Mouse (Mus musculus) hindbrain, embryonic 15.5 days (tissue): Measurements from ENCODE around the gene Gm10518. TPM values are rescaled to one million over a fixed set of nuclear protein-coding genes. Genes with fewer than 3 reads are reported as not detected.

ENCODE experiments used
- ATAC-seq: fragments of 200-750 bp; cut with Nextera tagmentation; 2 replicates; pipeline ENCODE4 v1.8.0; 2017; ENCODE audit warnings: low read depth, moderate number of reproducible peaks, moderate TSS enrichment; ENCODE audit not compliant: low FRiP score
- H3K27ac ChIP-seq: fragments of 300-500 bp; sonication (generic); replicated peaks from 2 replicates; pipeline ENCODE4 v1.5.1; 2015; ENCODE audit warnings: mild to moderate bottlenecking, inconsistent platforms
- H3K27me3 ChIP-seq: fragments of 300-500 bp; sonication (generic); 2 replicates; pipeline ENCODE4 v1.6.1; 2015; ENCODE audit warnings: control low read depth, inconsistent platforms
- H3K36me3 ChIP-seq: fragments of 300-500 bp; sonication (generic); 2 replicates; pipeline ENCODE4 v1.6.1; 2015; ENCODE audit warnings: control low read depth, inconsistent platforms
- H3K4me1 ChIP-seq: fragments of 300-500 bp; sonication (generic); replicated peaks from 2 replicates; pipeline ENCODE4 v1.6.1; 2015; ENCODE audit warnings: control low read depth, inconsistent platforms
- H3K4me2 ChIP-seq: fragments of 300-500 bp; sonication (generic); 2 replicates; pipeline ENCODE4 v1.6.1; 2015; ENCODE audit warnings: moderate library complexity, mild to moderate bottlenecking, inconsistent platforms
- H3K4me3 ChIP-seq: fragments of 300-500 bp; sonication (generic); 2 replicates; pipeline ENCODE4 v1.5.1; 2015; ENCODE audit warnings: mild to moderate bottlenecking, inconsistent platforms
- H3K9ac ChIP-seq: fragments of 300-500 bp; sonication (generic); 2 replicates; pipeline ENCODE4 v1.6.1; 2015; ENCODE audit warnings: inconsistent platforms
- H3K9me3 ChIP-seq: fragments of 300-500 bp; sonication (generic); 2 replicates; pipeline ENCODE4 v1.6.1; 2016; ENCODE audit warnings: control low read depth, inconsistent platforms
- WGBS: fragments of 180-500 bp; shearing (Covaris S2); methylation state at CpG from one replicate; pipeline ENCODE4 v1.1.7; 2015; 5-methylcytosine and 5-hydroxymethylcytosine counted together
- polyA plus RNA-seq: library from polyadenylated mRNA; unstranded; fragments of >200 nt; fragmentation: Nextera tagmentation; extraction: Ambion mirVana; gene quantifications from 2 replicates; pipeline ENCODE4 v1.2.1, GENCODE M21; 2015

Gene Gm10518
- polyA plus RNA-seq, 1 experiment from 2014 or later = 0.16 TPM

- no peaks in the 10 kb centered on the region for H3K27me3 ChIP-seq
- H3K4me1 ChIP-seq = no peaks in the 10 kb centered on the region
- no peaks in the 10 kb centered on the region for H3K36me3 ChIP-seq
- no peak overlapping the region for H3K9ac ChIP-seq
- 94% methylated on average over 7 of the region's 7 CpGs for WGBS
- no peaks in the 10 kb centered on the region; the same call in 1 of the 2 replicates for H3K9me3 ChIP-seq
- no peak overlapping the region for H3K27ac ChIP-seq
- no peak overlapping the region for H3K4me3 ChIP-seq
- H3K4me2 ChIP-seq = no peak overlapping the region
- ATAC-seq = no peak
Measured at GRCm38 (mm10) chr1:179836426-179837404, 33.5 kb downstream of the Gm10518 start.

- Histone ChIP-seq H3K4me3 (no peak overlapping the region), H3K9ac (no peak overlapping the region), H3K27me3 (no peaks in the 10 kb centered on the region), H3K9me3 (no peaks in the 10 kb centered on the region), H3K36me3 (no peaks in the 10 kb centered on the region), H3K4me1 (no peaks in the 10 kb centered on the region), H3K4me2 (no peak overlapping the region), H3K27ac (no peak overlapping the region)
- whole genome bisulfite sequencing = 68% methylated on average over 7 of the region's 7 CpGs
- no peak for ATAC-seq
Measured at GRCm38 (mm10) chr1:179842568-179842967, 39.4 kb downstream of the Gm10518 start.

- no peak for ATAC-seq
- Histone ChIP-seq H3K27ac (no peak overlapping the region), H3K27me3 (no peaks in the 10 kb centered on the region), H3K4me1 (peaks cover 4% of the 10 kb centered on the region), H3K9ac (no peak overlapping the region), H3K36me3 (no peaks in the 10 kb centered on the region), H3K4me3 (no peak overlapping the region), H3K4me2 (no peak overlapping the region), H3K9me3 (no peaks in the 10 kb centered on the region)
- 38% methylated on average over 3 of the region's 3 CpGs for WGBS
Measured at GRCm38 (mm10) chr1:179843981-179844380, 40.8 kb downstream of the Gm10518 start.

GRCm38 (mm10) chr1:179844894-179845293 is 41.7 kb downstream of the Gm10518 start:
- peaks cover 4% of the 10 kb centered on the region for H3K4me1 ChIP-seq
- no peak overlapping the region for H3K9ac ChIP-seq
- H3K27me3 ChIP-seq = no peaks in the 10 kb centered on the region
- H3K36me3 ChIP-seq = no peaks in the 10 kb centered on the region
- H3K4me3 ChIP-seq = no peak overlapping the region
- H3K27ac ChIP-seq = no peak overlapping the region
- no peaks in the 10 kb centered on the region for H3K9me3 ChIP-seq
- 19% methylated on average over 5 of the region's 5 CpGs for WGBS
- ATAC-seq = no peak
- H3K4me2 ChIP-seq = no peak overlapping the region

- H3K4me2 ChIP-seq = no peak overlapping the region
- 85% methylated on average over 16 of the region's 16 CpGs for WGBS
- no peak overlapping the region for H3K27ac ChIP-seq
- H3K27me3 ChIP-seq = no peaks in the 10 kb centered on the region
- no peaks in the 10 kb centered on the region for H3K36me3 ChIP-seq
- ATAC-seq = no peak
- H3K4me1 ChIP-seq = peaks cover 4% of the 10 kb centered on the region
- no peak overlapping the region for H3K4me3 ChIP-seq
- no peak overlapping the region for H3K9ac ChIP-seq
- H3K9me3 ChIP-seq = no peaks in the 10 kb centered on the region
Measured at GRCm38 (mm10) chr1:179845832-179846499, 42.8 kb downstream of the Gm10518 start.

- Histone ChIP-seq H3K27ac (no peak overlapping the region), H3K9ac (no peak overlapping the region), H3K36me3 (no peaks in the 10 kb centered on the region), H3K27me3 (no peaks in the 10 kb centered on the region), H3K4me2 (no peak overlapping the region), H3K9me3 (no peaks in the 10 kb centered on the region), H3K4me1 (peaks cover 4% of the 10 kb centered on the region), H3K4me3 (no peak overlapping the region; the same call in 1 of the 2 replicates)
- no peak for ATAC-seq
- WGBS = 55% methylated on average over 7 of the region's 7 CpGs
Measured at GRCm38 (mm10) chr1:179847173-179847572, 44.0 kb downstream of the Gm10518 start.

GRCm38 (mm10) chr1:179847759-179848389 is 44.7 kb downstream of the Gm10518 start:
- 3% methylated on average over 20 of the region's 20 CpGs for WGBS
- H3K27ac ChIP-seq = no peak overlapping the region

GRCm38 (mm10) chr1:179853421-179853820 is 50.2 kb downstream of the Gm10518 start:
- Histone ChIP-seq H3K4me2 (no peak overlapping the region), H3K4me1 (no peaks in the 10 kb centered on the region), H3K9me3 (no peaks in the 10 kb centered on the region), H3K36me3 (no peaks in the 10 kb centered on the region), H3K27ac (no peak overlapping the region), H3K27me3 (no peaks in the 10 kb centered on the region), H3K9ac (no peak overlapping the region), H3K4me3 (no peak overlapping the region)
- ATAC-seq = no peak
- WGBS = 51% methylated on average over 4 of the region's 4 CpGs

More at GRCm38 (mm10) chr1:179847759-179848389, 44.7 kb downstream of the Gm10518 start:
- Histone ChIP-seq H3K27me3 (no peaks in the 10 kb centered on the region), H3K4me2 (peak overlapping the region; percentile 71), H3K4me3 (peak overlapping the region; percentile 41), H3K9ac (peak overlapping the region; percentile 54), H3K4me1 (peaks cover 4% of the 10 kb centered on the region), H3K9me3 (no peaks in the 10 kb centered on the region), H3K36me3 (no peaks in the 10 kb centered on the region)
- peak; percentile 73 for ATAC-seq

Other genes with a start within 250 kb of the Gm10518 start
- gene Sccpdh, start 135.2 kb upstream of the Gm10518 start, polyA plus RNA-seq = 156 and 164 TPM in 2 replicates
- 0.05 and 0.07 TPM in 2 replicates for gene Kif28, start 58.1 kb upstream of the Gm10518 start, polyA plus RNA-seq
- gene Ahctf1, start 304 bp downstream of the Gm10518 start, polyA plus RNA-seq = 16.5 and 17.0 TPM in 2 replicates
- gene Cdc42bpa, start 157.1 kb downstream of the Gm10518 start, polyA plus RNA-seq = 26.0 and 29.2 TPM in 2 replicates